Mouse (Mus musculus) limb, embryonic 11.5 days (tissue): Measurements from ENCODE around the gene Mfge8. TPM values are rescaled to one million over a fixed set of nuclear protein-coding genes. Genes with fewer than 3 reads are reported as not detected.
A peak's percentile ranks its signal among the peaks of the same experiment; 100 is the strongest.

Source experiments
- ATAC-seq: fragments of 200-750 bp; cut with Nextera tagmentation; 2 replicates; pipeline ENCODE4 v1.8.0; 2017; ENCODE audit warnings: low read depth; ENCODE audit not compliant: insufficient number of reproducible peaks, low FRiP score, low TSS enrichment
- DNase-seq: peaks from one replicate; pipeline ENCODE4 v3.0.0-alpha.2; 2015; ENCODE audit warnings: low spot score
- H3K27ac ChIP-seq: fragments of 300-500 bp; sonication (generic); replicated peaks from 2 replicates; pipeline ENCODE4 v1.5.1; 2014; ENCODE audit warnings: low read depth, mild to moderate bottlenecking, low read length
- H3K27me3 ChIP-seq: fragments of 300-500 bp; sonication (generic); 2 replicates; pipeline ENCODE4 v1.6.1; 2014; ENCODE audit warnings: mild to moderate bottlenecking, low read length, mixed read lengths; ENCODE audit not compliant: control insufficient read depth, insufficient read depth
- H3K36me3 ChIP-seq: fragments of 300-500 bp; sonication (generic); 2 replicates; pipeline ENCODE4 v1.6.1; 2014; ENCODE audit warnings: mild to moderate bottlenecking, low read length, moderate library complexity, mixed read lengths; ENCODE audit not compliant: control insufficient read depth, insufficient read depth
- H3K4me1 ChIP-seq: fragments of 300-500 bp; sonication (generic); 2 replicates; pipeline ENCODE4 v1.6.1; 2014; ENCODE audit warnings: low read length, mixed read lengths; ENCODE audit not compliant: control insufficient read depth, insufficient read depth
- H3K4me2 ChIP-seq: fragments of 300-500 bp; sonication (generic); 2 replicates; pipeline ENCODE4 v1.6.1; 2014; ENCODE audit warnings: low read depth, mild to moderate bottlenecking, moderate library complexity; ENCODE audit not compliant: severe bottlenecking
- H3K4me3 ChIP-seq: fragments of 300-500 bp; sonication (generic); 2 replicates; pipeline ENCODE4 v1.5.1; 2014; ENCODE audit warnings: low read depth, low read length
- H3K9ac ChIP-seq: fragments of 300-500 bp; sonication (generic); 2 replicates; pipeline ENCODE4 v1.6.1; 2014; ENCODE audit warnings: mild to moderate bottlenecking, low read length
- H3K9me3 ChIP-seq: fragments of 300-500 bp; sonication (generic); 2 replicates; pipeline ENCODE4 v1.6.1; 2016; ENCODE audit warnings: low read length; ENCODE audit not compliant: control insufficient read depth
- WGBS: fragments of 180-500 bp; shearing (Covaris S2); extraction: QIAGEN DNeasy Blood & Tissue Kit; methylation state at CpG from one replicate; pipeline ENCODE4 v1.1.7; 2014; 5-methylcytosine and 5-hydroxymethylcytosine counted together
- polyA plus RNA-seq: library from polyadenylated mRNA; unstranded; fragments of >200 nt; fragmentation: Nextera tagmentation; extraction: Ambion mirVana; gene quantifications from 2 replicates; pipeline ENCODE4 v1.2.1, GENCODE M21; 2014

Gene Mfge8
- polyA plus RNA-seq, 1 experiment from 2014 or later, result 157 TPM

DNA sequence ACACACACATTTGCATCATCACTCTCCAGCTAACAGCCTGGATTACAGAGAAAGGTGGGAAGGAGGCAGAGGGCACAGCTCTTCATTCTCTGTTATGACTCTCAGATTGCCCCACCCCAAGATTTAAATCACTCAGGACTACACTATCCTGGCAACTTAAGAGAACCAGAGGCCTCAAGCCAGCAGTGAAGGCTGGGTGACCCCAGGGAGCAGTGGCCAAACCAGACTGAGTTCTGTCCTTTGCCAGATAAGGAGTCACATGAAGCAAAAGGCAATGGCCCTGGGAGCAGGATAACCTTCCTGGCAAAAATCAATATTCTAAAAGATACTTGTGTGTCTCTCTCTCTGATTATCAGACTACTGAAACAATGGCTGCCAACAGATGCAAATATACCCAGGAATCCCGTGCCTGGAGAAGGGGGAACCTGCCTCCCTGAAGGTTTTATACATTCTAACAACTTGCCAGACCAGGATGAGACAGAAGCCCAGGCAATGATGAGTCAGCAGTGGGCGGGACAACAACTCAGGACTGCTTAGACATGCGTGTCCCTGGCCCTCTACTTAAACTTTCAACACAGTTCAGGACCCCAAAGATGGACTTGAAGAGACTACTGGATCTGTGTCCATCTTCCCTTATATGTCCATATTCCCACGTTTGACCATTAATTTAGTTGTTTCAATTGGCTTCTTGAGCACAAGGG is 8.8 kb downstream of the Mfge8 start:
- Histone ChIP-seq H3K4me3 (no peak overlapping the region), H3K4me2 (no peak overlapping the region), H3K9ac (no peak overlapping the region), H3K36me3 (peaks cover 6% of the 10 kb centered on the region; the same call in 1 of the 2 replicates), H3K27ac (no peak overlapping the region), H3K4me1 (no peaks in the 10 kb centered on the region), H3K9me3 (no peaks in the 10 kb centered on the region), H3K27me3 (no peaks in the 10 kb centered on the region)
- no peak for DNase-seq
- 52% methylated on average over 4 of the region's 4 CpGs for WGBS
- ATAC-seq, result no peak

DNA sequence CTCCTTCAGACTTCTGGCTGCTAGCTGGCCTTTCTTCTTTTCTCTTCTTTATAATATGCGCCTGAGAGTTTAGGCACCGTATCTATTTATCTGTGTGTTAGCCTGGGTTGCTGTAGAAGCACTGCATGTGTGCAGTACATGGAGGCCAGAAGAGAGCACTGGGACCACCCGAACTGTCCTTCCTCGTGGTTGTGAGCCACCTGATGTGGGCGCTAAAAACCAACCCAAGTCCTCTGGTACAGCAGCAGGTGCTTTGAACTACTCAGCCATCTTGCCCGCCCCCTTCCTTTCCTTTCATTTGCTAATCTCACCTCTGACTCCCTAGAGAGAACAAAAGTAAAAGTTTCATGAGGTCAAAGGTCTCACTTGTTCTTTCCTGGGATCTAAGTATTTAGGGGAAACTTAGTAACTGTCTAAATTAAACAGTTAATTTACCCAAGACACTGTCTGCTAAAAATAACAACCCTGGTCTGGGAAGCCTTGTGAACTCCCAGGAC is 9.5 kb downstream of the Mfge8 start:
- Histone ChIP-seq H3K27ac (no peak overlapping the region), H3K27me3 (no peaks in the 10 kb centered on the region), H3K4me1 (no peaks in the 10 kb centered on the region), H3K9me3 (no peaks in the 10 kb centered on the region), H3K36me3 (peaks cover 6% of the 10 kb centered on the region; the same call in 1 of the 2 replicates), H3K4me3 (no peak overlapping the region), H3K9ac (no peak overlapping the region), H3K4me2 (no peak overlapping the region)
- ATAC-seq (no peak), DNase-seq (no peak)
- 57% methylated on average over 6 of the region's 6 CpGs for WGBS

GRCm38 (mm10) chr7:79133391-79133790 is 15.5 kb downstream of the Mfge8 start:
- no peaks in the 10 kb centered on the region; the same call in 1 of the 2 replicates for H3K36me3 ChIP-seq
- ATAC-seq (no peak), DNase-seq (no peak)
- H3K4me2 ChIP-seq, result no peak overlapping the region
- H3K9ac ChIP-seq, result no peak overlapping the region
- no peak overlapping the region for H3K4me3 ChIP-seq
- no peaks in the 10 kb centered on the region for H3K9me3 ChIP-seq
- 29% methylated on average over 6 of the region's 6 CpGs for WGBS
- H3K4me1 ChIP-seq, result peaks cover 8% of the 10 kb centered on the region; the same call in 1 of the 2 replicates
- no peak overlapping the region for H3K27ac ChIP-seq
- no peaks in the 10 kb centered on the region for H3K27me3 ChIP-seq

- no peak for ATAC-seq
- H3K4me2 ChIP-seq, result peak within 1 kb of the TSS; percentile 38
- H3K9me3 ChIP-seq, result no peaks in the 10 kb centered on the region
- H3K4me3 ChIP-seq, result peak within 1 kb of the TSS; percentile 17
- no peaks in the 10 kb centered on the region for H3K27me3 ChIP-seq
- no peaks in the 10 kb centered on the region; the same call in 1 of the 2 replicates for H3K36me3 ChIP-seq
- DNase-seq, result peak; percentile 57
- H3K27ac ChIP-seq, result no peak within 1 kb of the TSS
- H3K4me1 ChIP-seq, result peaks cover 8% of the 10 kb centered on the region; the same call in 1 of the 2 replicates
- peak within 1 kb of the TSS; percentile 14; the same call in 1 of the 2 replicates for H3K9ac ChIP-seq
- WGBS, result 4% methylated on average over 19 of the region's 19 CpGs
Measured at GRCm38 (mm10) chr7:79130843-79131444, 17.9 kb downstream of the Mfge8 start, which contains the start of gene Hapln3. TSS of gene Hapln3 (minus strand) at chr7:79131018.

GRCm38 (mm10) chr7:79130385-79130784 is 18.5 kb downstream of the Mfge8 start:
- Histone ChIP-seq H3K9ac (no peak overlapping the region), H3K4me2 (peak overlapping the region; percentile 38), H3K27me3 (no peaks in the 10 kb centered on the region), H3K4me3 (peak overlapping the region; percentile 17), H3K4me1 (peaks cover 8% of the 10 kb centered on the region; the same call in 1 of the 2 replicates), H3K9me3 (no peaks in the 10 kb centered on the region), H3K27ac (no peak overlapping the region), H3K36me3 (no peaks in the 10 kb centered on the region; the same call in 1 of the 2 replicates)
- ATAC-seq (no peak), DNase-seq (no peak)
- WGBS, result 10% methylated on average over 13 of the region's 13 CpGs

- WGBS, result 11% methylated on average over 8 of the region's 8 CpGs
- Histone ChIP-seq H3K4me3 (no peak overlapping the region), H3K4me2 (peak overlapping the region; percentile 38), H3K27ac (no peak overlapping the region), H3K4me1 (peaks cover 8% of the 10 kb centered on the region; the same call in 1 of the 2 replicates), H3K9me3 (no peaks in the 10 kb centered on the region), H3K27me3 (no peaks in the 10 kb centered on the region), H3K36me3 (no peaks in the 10 kb centered on the region; the same call in 1 of the 2 replicates), H3K9ac (no peak overlapping the region)
- no peak for ATAC-seq
- DNase-seq, result peak; percentile 36
Measured at GRCm38 (mm10) chr7:79129883-79130282, 19.0 kb downstream of the Mfge8 start.

DNA sequence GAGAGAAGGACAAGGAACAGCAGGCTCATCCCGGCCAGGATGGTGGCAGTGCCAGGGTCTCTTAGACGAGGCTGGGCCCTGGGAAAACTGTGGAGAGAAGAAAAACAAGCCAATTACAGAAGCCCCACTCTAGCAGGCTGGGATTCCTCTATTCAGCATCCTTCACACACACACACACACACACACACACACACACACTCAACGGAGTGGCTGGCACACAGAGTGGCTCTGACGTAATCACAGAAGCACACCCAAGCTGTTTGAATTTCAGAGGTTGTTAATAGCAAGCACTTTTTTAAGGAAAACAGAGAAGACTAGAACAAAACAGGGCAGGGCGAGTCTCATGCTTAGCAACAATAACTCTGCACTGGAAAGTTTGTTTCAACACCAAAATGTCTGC is 25.4 kb downstream of the Mfge8 start:
- no peaks in the 10 kb centered on the region for H3K36me3 ChIP-seq
- no peaks in the 10 kb centered on the region for H3K9me3 ChIP-seq
- H3K4me1 ChIP-seq, result no peaks in the 10 kb centered on the region; the same call in 1 of the 2 replicates
- no peak overlapping the region for H3K4me2 ChIP-seq
- 83% methylated on average over 5 of the region's 5 CpGs for WGBS
- no peak overlapping the region for H3K4me3 ChIP-seq
- no peak overlapping the region for H3K9ac ChIP-seq
- no peak for ATAC-seq
- H3K27me3 ChIP-seq, result no peaks in the 10 kb centered on the region
- DNase-seq, result no peak
- no peak overlapping the region for H3K27ac ChIP-seq

DNA sequence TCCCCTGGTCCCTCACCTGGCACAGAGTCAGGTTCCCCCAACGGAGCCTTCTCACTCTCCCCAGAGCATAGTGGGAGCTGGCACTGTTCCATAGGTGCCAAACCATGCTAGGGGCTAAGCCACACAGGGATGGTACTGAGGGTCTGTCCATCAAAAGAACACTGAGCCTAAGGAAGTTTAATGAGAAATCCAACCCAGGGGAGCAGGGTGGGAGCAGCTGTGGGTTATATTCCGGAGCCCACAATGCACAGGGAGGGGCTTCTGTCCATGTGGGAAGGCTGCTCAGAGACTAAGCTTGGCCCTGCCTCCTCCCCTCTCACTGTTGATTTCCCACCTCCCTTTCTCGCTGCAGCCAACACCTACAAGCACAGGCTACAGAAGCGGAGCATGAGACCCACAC is 35.0 kb downstream of the Mfge8 start:
- no peak for ATAC-seq
- Histone ChIP-seq H3K36me3 (no peaks in the 10 kb centered on the region), H3K4me1 (no peaks in the 10 kb centered on the region), H3K9ac (no peak overlapping the region), H3K9me3 (no peaks in the 10 kb centered on the region), H3K4me3 (no peak overlapping the region), H3K4me2 (no peak overlapping the region), H3K27ac (no peak overlapping the region), H3K27me3 (no peaks in the 10 kb centered on the region)
- WGBS, result 56% methylated on average over 4 of the region's 4 CpGs
- no peak for DNase-seq
